Mouse (Mus musculus) hindlimb bud, embryonic 11.5 days (tissue): ENCODE data around the gene Slc7a1.

Experiments
- DNase-seq: peaks from one replicate; pipeline ENCODE4 v3.0.0-alpha.2; 2012; ENCODE audit warnings: low read depth, low spot score; ENCODE audit errors: extremely low spot score

Slc7a1 gene

GRCm38 (mm10) chr5:148370624-148371023 lies 29.1 kb downstream of the Slc7a1 start:
- DNase-seq: no peak

GRCm38 (mm10) chr5:148369178-148369577 lies 30.5 kb downstream of the Slc7a1 start:
- no peak for DNase-seq

GRCm38 (mm10) chr5:148367816-148368215 lies 31.9 kb downstream of the Slc7a1 start:
- DNase-seq: no peak

GRCm38 (mm10) chr5:148366455-148366854 lies 33.2 kb downstream of the Slc7a1 start:
- DNase-seq: no peak

- no peak for DNase-seq
Observed at GRCm38 (mm10) chr5:148363441-148364113, 36.1 kb downstream of the Slc7a1 start.

- DNase-seq: no peak
Observed at GRCm38 (mm10) chr5:148362296-148362695, 37.4 kb downstream of the Slc7a1 start.

GRCm38 (mm10) chr5:148361759-148362010 lies 38.0 kb downstream of the Slc7a1 start:
- no peak for DNase-seq

- no peak for DNase-seq
Observed at GRCm38 (mm10) chr5:148360922-148361758, 38.6 kb downstream of the Slc7a1 start.

- DNase-seq: no peak
Observed at GRCm38 (mm10) chr5:148359131-148359530, 40.6 kb downstream of the Slc7a1 start.

GRCm38 (mm10) chr5:148357168-148357567 lies 42.5 kb downstream of the Slc7a1 start:
- no peak for DNase-seq

GRCm38 (mm10) chr5:148355822-148356221 lies 43.9 kb downstream of the Slc7a1 start:
- no peak for DNase-seq

GRCm38 (mm10) chr5:148354536-148354935 lies 45.2 kb downstream of the Slc7a1 start:
- DNase-seq: no peak

- DNase-seq: no peak
Observed at GRCm38 (mm10) chr5:148353429-148353828, 46.3 kb downstream of the Slc7a1 start.

GRCm38 (mm10) chr5:148349327-148350011 lies 50.2 kb downstream of the Slc7a1 start:
- no peak for DNase-seq

GRCm38 (mm10) chr5:148348153-148348552 lies 51.6 kb downstream of the Slc7a1 start:
- no peak for DNase-seq

GRCm38 (mm10) chr5:148346543-148346942 lies 53.2 kb downstream of the Slc7a1 start:
- DNase-seq: no peak

- DNase-seq: no peak
Observed at GRCm38 (mm10) chr5:148344374-148344773, 55.3 kb downstream of the Slc7a1 start.

GRCm38 (mm10) chr5:148342061-148342741 lies 57.5 kb downstream of the Slc7a1 start:
- no peak for DNase-seq

GRCm38 (mm10) chr5:148339126-148339525 lies 60.6 kb downstream of the Slc7a1 start:
- DNase-seq: no peak

- peak; percentile 79 for DNase-seq
Observed at GRCm38 (mm10) chr5:148332622-148332974, 67.1 kb downstream of the Slc7a1 start.

- no peak for DNase-seq
Observed at GRCm38 (mm10) chr5:148331926-148332621, 67.6 kb downstream of the Slc7a1 start.
